Mouse (Mus musculus) embryonic facial prominence, embryonic 13.5 days (tissue): ENCODE measurements around the gene Cdca4. TPM values are rescaled to one million over a fixed set of nuclear protein-coding genes. Genes with fewer than 3 reads are reported as not detected.
A peak's percentile ranks its signal among the peaks of the same experiment; 100 is the strongest.
"Not testable (repeated sequence)": the region's sequence is repeated elsewhere in the genome, so short reads cannot be mapped to it uniquely, and the experiment has no call there.

Experiments used
- ATAC-seq: fragments of 200-750 bp; cut with Nextera tagmentation; 2 replicates; pipeline ENCODE4 v1.8.0; 2017; ENCODE audit warnings: low read depth; ENCODE audit not compliant: insufficient number of reproducible peaks, insufficient read depth, low FRiP score, low TSS enrichment
- H3K27ac ChIP-seq: fragments of 300-500 bp; sonication (generic); 2 replicates; pipeline ENCODE4 v1.5.1; 2015; ENCODE audit warnings: moderate library complexity, mild to moderate bottlenecking, inconsistent platforms
- H3K27me3 ChIP-seq: fragments of 300-500 bp; sonication (generic); 2 replicates; pipeline ENCODE4 v1.6.1; 2015; ENCODE audit warnings: mild to moderate bottlenecking, inconsistent platforms
- H3K36me3 ChIP-seq: fragments of 300-500 bp; sonication (generic); 2 replicates; pipeline ENCODE4 v1.6.1; 2015; ENCODE audit warnings: mild to moderate bottlenecking, inconsistent platforms
- H3K4me1 ChIP-seq: fragments of 300-500 bp; sonication (generic); 2 replicates; pipeline ENCODE4 v1.6.1; 2015; ENCODE audit warnings: inconsistent platforms
- H3K4me2 ChIP-seq: fragments of 300-500 bp; sonication (generic); 2 replicates; pipeline ENCODE4 v1.6.1; 2015; ENCODE audit warnings: moderate library complexity, mild to moderate bottlenecking, inconsistent platforms
- H3K4me3 ChIP-seq: fragments of 300-500 bp; sonication (generic); 2 replicates; pipeline ENCODE4 v1.5.1; 2015; ENCODE audit warnings: mild to moderate bottlenecking, inconsistent platforms
- H3K9ac ChIP-seq: fragments of 300-500 bp; sonication (generic); 2 replicates; pipeline ENCODE4 v1.6.1; 2015; ENCODE audit warnings: mild to moderate bottlenecking, inconsistent platforms
- H3K9me3 ChIP-seq: fragments of 300-500 bp; sonication (generic); 2 replicates; pipeline ENCODE4 v1.6.1; 2016; ENCODE audit warnings: inconsistent platforms
- WGBS: fragments of 180-500 bp; shearing (Covaris S2); methylation state at CpG from one replicate; pipeline ENCODE4 v1.1.7; 2015; ENCODE audit warnings: mixed read lengths; 5-methylcytosine and 5-hydroxymethylcytosine counted together
- polyA plus RNA-seq: library from polyadenylated mRNA; unstranded; fragments of >200 nt; fragmentation: Nextera tagmentation; extraction: Ambion mirVana; gene quantifications from 2 replicates; pipeline ENCODE4 v1.2.1, GENCODE M21; 2015

Gene Cdca4
- polyA plus RNA-seq, 1 experiment from 2014 or later = 147 TPM

- Histone ChIP-seq H3K36me3 (no peaks in the 10 kb centered on the region), H3K27me3 (no peaks in the 10 kb centered on the region; the same call in 1 of the 2 replicates), H3K4me1 (no peaks in the 10 kb centered on the region), H3K9ac (no peak overlapping the region), H3K9me3 (no peaks in the 10 kb centered on the region), H3K4me3 (no peak overlapping the region), H3K27ac (no peak overlapping the region), H3K4me2 (no peak overlapping the region)
- WGBS = 85% methylated on average over 3 of the region's 3 CpGs
- no peak for ATAC-seq
These were observed 27.1 kb upstream of the Cdca4 start for GRCm38 (mm10) chr12:112856338-112856737.

DNA sequence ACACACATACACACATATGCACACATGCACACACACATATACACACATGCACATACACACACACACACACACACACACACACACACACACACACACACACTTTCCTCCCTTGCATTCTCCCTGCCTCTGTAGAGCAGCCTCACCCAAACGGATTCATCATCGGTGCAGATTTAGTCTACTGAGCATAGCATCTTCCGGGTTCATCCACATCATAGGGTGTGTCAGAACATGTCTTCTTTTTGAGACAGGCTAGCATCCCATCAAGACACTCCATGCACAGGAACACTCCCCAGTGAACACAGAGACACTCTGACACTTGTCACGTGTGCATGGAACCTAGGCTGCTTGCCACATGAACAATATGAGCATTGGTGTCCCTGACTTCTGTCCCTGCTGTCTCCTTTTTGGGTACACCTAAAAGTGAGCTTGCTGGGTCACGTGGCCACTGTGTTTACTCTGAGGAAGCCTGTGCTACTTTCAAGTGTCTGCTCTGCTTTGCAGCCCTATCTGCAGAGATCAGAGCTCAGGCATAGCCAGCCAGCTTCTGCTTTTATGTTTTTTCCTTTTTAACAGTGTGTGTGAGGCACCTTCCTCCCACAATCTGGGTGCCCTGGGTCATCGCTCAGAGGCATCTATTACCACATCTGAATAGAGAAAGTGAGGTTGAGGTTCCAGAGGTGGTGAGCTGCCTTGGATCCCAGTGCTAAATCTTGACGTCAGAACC lies 25.5 kb upstream of the Cdca4 start:
- ATAC-seq = no peak
- H3K27ac ChIP-seq = no peak overlapping the region
- H3K9me3 ChIP-seq = no peaks in the 10 kb centered on the region
- H3K27me3 ChIP-seq = no peaks in the 10 kb centered on the region; the same call in 1 of the 2 replicates
- no peaks in the 10 kb centered on the region for H3K36me3 ChIP-seq
- WGBS = 65% methylated on average over 7 of the region's 7 CpGs
- no peaks in the 10 kb centered on the region for H3K4me1 ChIP-seq
- 0 out of 2 replicates have a peak overlapping the region, but pooled peaks have one; percentile 27 for H3K9ac ChIP-seq
- H3K4me3 ChIP-seq = no peak overlapping the region
- no peak overlapping the region for H3K4me2 ChIP-seq

GRCm38 (mm10) chr12:112853050-112853729 lies 24.0 kb upstream of the Cdca4 start:
- 84% methylated on average over 11 of the region's 11 CpGs for WGBS
- Histone ChIP-seq H3K9me3 (no peaks in the 10 kb centered on the region), H3K36me3 (no peaks in the 10 kb centered on the region), H3K4me2 (no peak overlapping the region), H3K27me3 (no peaks in the 10 kb centered on the region; the same call in 1 of the 2 replicates), H3K4me1 (no peaks in the 10 kb centered on the region), H3K4me3 (no peak overlapping the region), H3K9ac (no peak overlapping the region), H3K27ac (no peak overlapping the region)
- no peak for ATAC-seq

- Histone ChIP-seq H3K27ac (no peak overlapping the region), H3K4me1 (no peaks in the 10 kb centered on the region), H3K9ac (no peak overlapping the region), H3K27me3 (no peaks in the 10 kb centered on the region; the same call in 1 of the 2 replicates), H3K36me3 (no peaks in the 10 kb centered on the region), H3K4me2 (no peak overlapping the region), H3K4me3 (no peak overlapping the region), H3K9me3 (no peaks in the 10 kb centered on the region)
- 56% methylated on average over 8 of the region's 8 CpGs for WGBS
- ATAC-seq = no peak
These were observed 21.9 kb upstream of the Cdca4 start for GRCm38 (mm10) chr12:112851116-112851515.

GRCm38 (mm10) chr12:112850344-112850743 lies 21.1 kb upstream of the Cdca4 start:
- 85% methylated on average over 9 of the region's 9 CpGs for WGBS
- Histone ChIP-seq H3K4me2 (no peak overlapping the region), H3K4me3 (no peak overlapping the region), H3K4me1 (no peaks in the 10 kb centered on the region), H3K9ac (no peak overlapping the region), H3K27me3 (no peaks in the 10 kb centered on the region; the same call in 1 of the 2 replicates), H3K9me3 (no peaks in the 10 kb centered on the region), H3K27ac (no peak overlapping the region), H3K36me3 (no peaks in the 10 kb centered on the region)
- ATAC-seq = no peak

- no peaks in the 10 kb centered on the region for H3K36me3 ChIP-seq
- no peaks in the 10 kb centered on the region for H3K4me1 ChIP-seq
- H3K27me3 ChIP-seq = no peaks in the 10 kb centered on the region; the same call in 1 of the 2 replicates
- no peak for ATAC-seq
- no peak overlapping the region for H3K27ac ChIP-seq
- 79% methylated on average over 11 of the region's 11 CpGs for WGBS
- H3K4me3 ChIP-seq = no peak overlapping the region
- no peaks in the 10 kb centered on the region for H3K9me3 ChIP-seq
- H3K4me2 ChIP-seq = no peak overlapping the region
- H3K9ac ChIP-seq = no peak overlapping the region
These were observed 20.2 kb upstream of the Cdca4 start for GRCm38 (mm10) chr12:112849235-112850022.

- no peaks in the 10 kb centered on the region for H3K36me3 ChIP-seq
- no peak overlapping the region for H3K4me2 ChIP-seq
- H3K4me3 ChIP-seq = no peak overlapping the region
- no peak overlapping the region for H3K9ac ChIP-seq
- no peaks in the 10 kb centered on the region for H3K4me1 ChIP-seq
- 93% methylated on average over 2 of the region's 2 CpGs for WGBS
- ATAC-seq = no peak
- H3K27ac ChIP-seq = no peak overlapping the region
- H3K27me3 ChIP-seq = no peaks in the 10 kb centered on the region; the same call in 1 of the 2 replicates
- no peaks in the 10 kb centered on the region for H3K9me3 ChIP-seq
These were observed 18.7 kb upstream of the Cdca4 start for GRCm38 (mm10) chr12:112847880-112848279.

GRCm38 (mm10) chr12:112843803-112844202 lies 14.6 kb upstream of the Cdca4 start:
- Histone ChIP-seq H3K4me1 (no peaks in the 10 kb centered on the region), H3K27me3 (no peaks in the 10 kb centered on the region), H3K9me3 (no peaks in the 10 kb centered on the region), H3K27ac (no peak overlapping the region), H3K4me2 (no peak overlapping the region), H3K9ac (no peak overlapping the region), H3K4me3 (no peak overlapping the region), H3K36me3 (no peaks in the 10 kb centered on the region)
- 0 out of 2 replicates have a peak, but pooled peaks have one; percentile 71 for ATAC-seq
- 28% methylated on average over 3 of the region's 3 CpGs for WGBS

GRCm38 (mm10) chr12:112842128-112842527 lies 12.9 kb upstream of the Cdca4 start:
- H3K27me3 ChIP-seq, H3K9ac ChIP-seq, H3K27ac ChIP-seq, ATAC-seq, H3K36me3 ChIP-seq, H3K9me3 ChIP-seq, H3K4me3 ChIP-seq, H3K4me1 ChIP-seq, H3K4me2 ChIP-seq: not testable (repeated sequence)
- WGBS = 72% methylated on average over 2 of the region's 2 CpGs

GRCm38 (mm10) chr12:112841338-112841892 lies 12.2 kb upstream of the Cdca4 start:
- WGBS = 57% methylated on average over 4 of the region's 4 CpGs
- not testable (repeated sequence) for H3K4me2 ChIP-seq, H3K4me1 ChIP-seq, H3K9me3 ChIP-seq, ATAC-seq, H3K27me3 ChIP-seq, H3K4me3 ChIP-seq, H3K36me3 ChIP-seq, H3K9ac ChIP-seq, H3K27ac ChIP-seq
